Mouse (Mus musculus): ENCODE data around the gene Ireb2. TPM values are rescaled to one million over a fixed set of nuclear protein-coding genes. Genes with fewer than 3 reads are reported as not detected.
"Not testable (repeated sequence)": the region's sequence is repeated elsewhere in the genome, so short reads cannot be mapped to it uniquely, and the experiment has no call there.

Ireb2 gene
- total and polyA plus RNA-seq, 3 experiments = 13.8 to 26.4 (median 25.1) TPM

DNA sequence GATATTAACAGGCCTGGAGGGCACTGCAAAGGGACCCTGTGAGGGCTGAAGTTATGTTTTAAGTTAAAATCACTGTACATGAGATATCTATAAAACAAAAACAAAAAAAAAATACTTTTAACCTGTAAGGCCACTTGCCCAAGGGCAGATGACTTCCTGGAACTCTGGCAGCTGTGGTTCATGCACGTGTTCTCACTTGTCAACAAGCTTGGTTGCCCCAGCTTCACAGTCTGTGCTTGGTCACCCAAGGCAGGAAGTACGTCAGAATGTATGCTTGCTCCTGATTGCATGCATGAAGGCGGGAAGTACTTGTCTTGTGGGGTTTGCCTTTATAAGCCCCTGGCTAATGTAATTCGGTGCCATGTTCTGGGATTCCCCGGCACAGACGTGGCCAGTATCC is 19.7 kb upstream of the Ireb2 start:
- Histone ChIP-seq H3K9me3 (replicated peaks; ENCODE audit: insufficient read depth, low read length) (no peaks in the 10 kb centered on the region), H3K27me3 (ENCODE audit: control insufficient read depth in 1 of 2, insufficient read depth in 2 of 2, low read length in 2 of 2) (peaks cover 0 to 2% of the 10 kb centered on the region in 2 experiments; a peak in 3 of 4 replicates), H3K4me3 (ENCODE audit: control insufficient read depth in 1 of 2, insufficient read depth in 1 of 2, low read depth in 2 of 2, low read length in 2 of 2) (no peak overlapping the region), H3K4me1 (ENCODE audit: control insufficient read depth in 1 of 2, insufficient read depth in 2 of 2, low read length in 2 of 2) (no peaks in the 10 kb centered on the region), H3K9ac (ENCODE audit: control insufficient read depth, low read depth, low read length, poor library complexity, severe bottlenecking) (no peak overlapping the region), H3K36me3 (ENCODE audit: control insufficient read depth in 1 of 2, insufficient read depth in 2 of 2, low read length in 2 of 2) (no peaks in the 10 kb centered on the region), H3K27ac (ENCODE audit: control insufficient read depth, low read depth, low read length) (no peak overlapping the region), H3K79me2 (ENCODE audit: control insufficient read depth, insufficient read depth, low read length, poor library complexity) (no peaks in the 10 kb centered on the region)
- TF ChIP-seq SMC3 (IDR thresholded peaks at IDR 0.05; ENCODE audit: low read depth, low read length) (no peak), MYC (IDR thresholded peaks at IDR 0.05; ENCODE audit: low read depth, low read length) (0 out of 2 replicates have a peak, but pooled peaks have one; percentile 17), MAX (IDR thresholded peaks at IDR 0.05; ENCODE audit: low read length) (peak; percentile 61)
- DNase-seq (ENCODE audit: low read depth, low spot score) = peak; percentile 32

DNA sequence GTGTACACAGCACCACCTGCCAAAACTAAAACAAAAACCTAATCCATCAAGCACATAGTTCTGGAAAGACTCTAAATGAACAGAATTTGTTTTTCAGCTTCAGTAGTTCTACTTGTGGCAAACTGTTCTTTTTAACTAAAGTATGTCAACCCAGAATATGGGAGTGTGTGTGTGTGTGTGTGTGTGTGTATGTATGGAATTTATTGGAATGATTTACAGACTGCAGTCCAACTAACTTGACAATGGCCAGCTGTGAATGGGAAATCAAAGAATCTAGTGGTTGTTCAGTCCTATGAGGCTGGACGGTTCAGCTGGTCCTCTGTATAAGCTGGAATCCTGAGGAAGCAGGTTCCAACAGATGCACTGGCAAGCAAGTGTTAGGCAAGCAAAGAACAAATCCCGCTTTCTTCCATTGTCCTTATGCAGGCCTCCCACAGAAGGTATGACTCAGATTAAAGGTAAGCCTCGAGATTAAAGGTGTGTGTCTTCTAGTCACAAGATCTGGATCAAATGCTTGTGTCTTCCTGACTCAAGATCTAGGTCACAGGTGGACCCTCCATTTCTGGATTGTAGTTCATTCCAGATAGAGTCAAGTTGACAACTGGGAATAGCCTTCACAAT is 18.9 kb upstream of the Ireb2 start:
- no peaks in the 10 kb centered on the region for H3K79me2 ChIP-seq (ENCODE audit: control insufficient read depth, insufficient read depth, low read length, poor library complexity)
- H3K9ac ChIP-seq (ENCODE audit: control insufficient read depth, low read depth, low read length, poor library complexity, severe bottlenecking) = no peak overlapping the region
- no peaks in the 10 kb centered on the region for H3K9me3 ChIP-seq (replicated peaks; ENCODE audit: insufficient read depth, low read length)
- TF ChIP-seq ETS1 (IDR thresholded peaks at IDR 0.05; ENCODE audit: low read depth, low read length) = no peak
- TF ChIP-seq ZNF384 (IDR thresholded peaks at IDR 0.05; ENCODE audit: low read depth, low read length) = no peak
- TF ChIP-seq TBP (IDR thresholded peaks at IDR 0.05; ENCODE audit: low read depth, low read length) = no peak
- no peak for TF ChIP-seq CTCF (IDR thresholded peaks at IDR 0.05 in 2 of 3, conservative IDR thresholded peaks at IDR 0.05 in 1 of 3; ENCODE audit: control insufficient read depth in 1 of 3, insufficient read depth in 1 of 3, low read depth in 2 of 3, low read length in 3 of 3, poor library complexity in 1 of 3, severe bottlenecking in 1 of 3)
- TF ChIP-seq UBTF (IDR thresholded peaks at IDR 0.05; ENCODE audit: borderline replicate concordance, insufficient read depth, low read depth, low read length) = no peak
- no peak for TF ChIP-seq POLR2AphosphoS2 (IDR thresholded peaks at IDR 0.05; ENCODE audit: low read length)
- TF ChIP-seq HCFC1 (IDR thresholded peaks at IDR 0.05; ENCODE audit: low read depth, low read length) = no peak
- TF ChIP-seq MAZ (IDR thresholded peaks at IDR 0.05; ENCODE audit: low read depth, low read length) = no peak
- no peak for TF ChIP-seq SMC3 (IDR thresholded peaks at IDR 0.05; ENCODE audit: low read depth, low read length)
- no peak for TF ChIP-seq MAX (IDR thresholded peaks at IDR 0.05; ENCODE audit: low read length)
- no peak for TF ChIP-seq MXI1 (IDR thresholded peaks at IDR 0.05; ENCODE audit: low read depth, low read length)
- H3K36me3 ChIP-seq (ENCODE audit: control insufficient read depth in 1 of 2, insufficient read depth in 2 of 2, low read length in 2 of 2) = no peaks in the 10 kb centered on the region
- H3K27ac ChIP-seq (ENCODE audit: control insufficient read depth, low read depth, low read length) = no peak overlapping the region
- no peak overlapping the region for H3K4me3 ChIP-seq (ENCODE audit: control insufficient read depth in 1 of 2, insufficient read depth in 1 of 2, low read depth in 2 of 2, low read length in 2 of 2)
- H3K27me3 ChIP-seq (ENCODE audit: control insufficient read depth in 1 of 2, insufficient read depth in 2 of 2, low read length in 2 of 2) = peaks cover 0 to 2% of the 10 kb centered on the region in 2 experiments; a peak in 3 of 4 replicates
- H3K4me1 ChIP-seq (ENCODE audit: control insufficient read depth in 1 of 2, insufficient read depth in 2 of 2, low read length in 2 of 2) = no peaks in the 10 kb centered on the region
- DNase-seq (ENCODE audit: low read depth, low spot score) = no peak

DNA sequence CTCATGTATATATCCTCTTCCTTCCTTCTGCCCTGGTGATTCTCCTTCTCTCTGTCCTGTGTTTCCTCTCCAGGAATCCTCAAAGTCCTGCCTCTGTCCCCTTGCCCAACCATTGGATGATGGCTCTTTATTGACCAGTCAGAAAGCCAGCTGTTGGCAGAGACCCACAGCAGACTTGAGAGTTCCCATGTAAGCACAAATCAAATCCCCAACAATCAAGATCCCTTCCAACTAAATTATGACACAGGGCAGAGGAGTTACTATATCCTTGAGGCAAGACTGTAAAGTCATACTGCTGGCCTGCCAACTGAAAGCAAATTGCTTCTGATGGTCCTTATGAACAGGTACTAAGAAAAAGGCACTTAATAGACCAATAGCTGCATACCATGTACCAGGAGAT is 15.4 kb upstream of the Ireb2 start:
- DNase-seq (ENCODE audit: low read depth, low spot score) = no peak
- H3K79me2 ChIP-seq (ENCODE audit: control insufficient read depth, insufficient read depth, low read length, poor library complexity) = no peaks in the 10 kb centered on the region

DNA sequence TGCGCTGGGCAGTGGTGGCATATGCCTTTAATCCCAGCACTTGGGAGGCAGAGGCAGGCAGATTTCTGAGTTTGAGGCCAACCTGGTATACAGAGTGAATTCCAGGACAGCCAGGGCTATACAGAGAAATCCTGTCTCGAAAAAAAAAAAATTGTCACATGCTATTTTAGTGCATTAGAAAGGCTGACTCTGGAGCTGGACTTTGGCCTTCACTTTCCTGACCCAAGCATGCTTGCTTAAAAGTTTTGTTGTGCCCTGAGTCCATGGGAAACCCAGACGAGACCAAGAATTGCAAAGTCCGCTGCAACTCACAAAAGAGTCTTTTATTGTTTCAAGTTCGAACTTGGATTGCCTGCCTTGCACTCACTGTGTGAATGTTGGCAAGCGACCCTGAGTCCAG is 10.6 kb upstream of the Ireb2 start:
- not testable (repeated sequence) for DNase-seq (ENCODE audit: low read depth, low spot score); H3K9ac ChIP-seq (ENCODE audit: control insufficient read depth, low read depth, low read length, poor library complexity, severe bottlenecking); H3K9me3 ChIP-seq (replicated peaks; ENCODE audit: insufficient read depth, low read length); H3K27ac ChIP-seq (ENCODE audit: control insufficient read depth, low read depth, low read length); H3K36me3 ChIP-seq (ENCODE audit: control insufficient read depth in 1 of 2, insufficient read depth in 2 of 2, low read length in 2 of 2); H3K4me3 ChIP-seq (ENCODE audit: control insufficient read depth in 1 of 2, insufficient read depth in 1 of 2, low read depth in 2 of 2, low read length in 2 of 2); H3K79me2 ChIP-seq (ENCODE audit: control insufficient read depth, insufficient read depth, low read length, poor library complexity); H3K4me1 ChIP-seq (ENCODE audit: control insufficient read depth in 1 of 2, insufficient read depth in 2 of 2, low read length in 2 of 2)
- peaks cover 16 to 19% of the 10 kb centered on the region in 2 experiments for H3K27me3 ChIP-seq (ENCODE audit: control insufficient read depth in 1 of 2, insufficient read depth in 2 of 2, low read length in 2 of 2)

More for the DNA sequence above, 15.4 kb upstream of the Ireb2 start:
- Histone ChIP-seq H3K27ac (ENCODE audit: control insufficient read depth, low read depth, low read length) (no peak overlapping the region), H3K9ac (ENCODE audit: control insufficient read depth, low read depth, low read length, poor library complexity, severe bottlenecking) (no peak overlapping the region), H3K36me3 (ENCODE audit: control insufficient read depth in 1 of 2, insufficient read depth in 2 of 2, low read length in 2 of 2) (no peaks in the 10 kb centered on the region), H3K27me3 (ENCODE audit: control insufficient read depth in 1 of 2, insufficient read depth in 2 of 2, low read length in 2 of 2) (peaks cover 6 to 9% of the 10 kb centered on the region in 2 experiments), H3K4me3 (ENCODE audit: control insufficient read depth in 1 of 2, insufficient read depth in 1 of 2, low read depth in 2 of 2, low read length in 2 of 2) (no peak overlapping the region), H3K9me3 (replicated peaks; ENCODE audit: insufficient read depth, low read length) (no peaks in the 10 kb centered on the region), H3K4me1 (ENCODE audit: control insufficient read depth in 1 of 2, insufficient read depth in 2 of 2, low read length in 2 of 2) (no peaks in the 10 kb centered on the region)
- no peak for TF ChIP-seq E2F4 (IDR thresholded peaks at IDR 0.05; ENCODE audit: borderline replicate concordance, low read depth, low read length)

Data from MEL (cell line).